Mouse (Mus musculus): ENCODE data around the gene Rpa2.

DNA sequence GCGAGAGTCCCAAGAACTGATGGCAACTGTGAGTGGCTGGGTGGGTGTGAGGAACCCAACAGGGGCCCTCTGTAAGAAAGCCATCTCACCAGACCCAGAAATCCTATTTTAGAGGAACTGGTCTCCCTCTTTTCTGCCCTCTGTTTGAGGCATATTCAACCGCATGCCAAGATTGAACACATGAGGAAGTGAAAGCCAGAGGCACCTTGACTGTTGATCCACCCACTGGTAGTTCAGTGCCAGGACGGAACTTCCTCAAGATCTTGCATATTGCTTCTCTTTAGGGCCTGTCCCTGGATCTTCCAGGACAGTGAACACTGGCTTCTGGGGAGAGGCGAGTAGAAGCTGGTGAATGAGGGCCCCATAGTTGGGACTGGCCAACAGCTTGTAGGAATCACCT is 12.2 kb downstream of the Rpa2 start:
- TF ChIP-seq CTCF (conservative IDR thresholded peaks at IDR 0.05; ENCODE audit: insufficient read depth, insufficient read length, low read depth, low read length) (no peak), POLR2A (IDR thresholded peaks at IDR 0.05; ENCODE audit: low read depth, low read length) (no peak)

All from kidney, adult 2 months (tissue).